Mouse (Mus musculus): Measurements from ENCODE around the gene Ssbp3.

- TF ChIP-seq CTCF (IDR thresholded peaks at IDR 0.05; ENCODE audit: low read depth) (no peak), EP300 (IDR thresholded peaks at IDR 0.05; ENCODE audit: low read depth) (no peak)
Measured at GRCm38 (mm10) chr4:106866381-106866780, 44.1 kb upstream of the Ssbp3 start.
